Mouse (Mus musculus): Measurements from ENCODE around the gene Zbtb7a.
"Not testable (repeated sequence)": the region's sequence is repeated elsewhere in the genome, so short reads cannot be mapped to it uniquely, and the experiment has no call there.

The Zbtb7a gene

DNA sequence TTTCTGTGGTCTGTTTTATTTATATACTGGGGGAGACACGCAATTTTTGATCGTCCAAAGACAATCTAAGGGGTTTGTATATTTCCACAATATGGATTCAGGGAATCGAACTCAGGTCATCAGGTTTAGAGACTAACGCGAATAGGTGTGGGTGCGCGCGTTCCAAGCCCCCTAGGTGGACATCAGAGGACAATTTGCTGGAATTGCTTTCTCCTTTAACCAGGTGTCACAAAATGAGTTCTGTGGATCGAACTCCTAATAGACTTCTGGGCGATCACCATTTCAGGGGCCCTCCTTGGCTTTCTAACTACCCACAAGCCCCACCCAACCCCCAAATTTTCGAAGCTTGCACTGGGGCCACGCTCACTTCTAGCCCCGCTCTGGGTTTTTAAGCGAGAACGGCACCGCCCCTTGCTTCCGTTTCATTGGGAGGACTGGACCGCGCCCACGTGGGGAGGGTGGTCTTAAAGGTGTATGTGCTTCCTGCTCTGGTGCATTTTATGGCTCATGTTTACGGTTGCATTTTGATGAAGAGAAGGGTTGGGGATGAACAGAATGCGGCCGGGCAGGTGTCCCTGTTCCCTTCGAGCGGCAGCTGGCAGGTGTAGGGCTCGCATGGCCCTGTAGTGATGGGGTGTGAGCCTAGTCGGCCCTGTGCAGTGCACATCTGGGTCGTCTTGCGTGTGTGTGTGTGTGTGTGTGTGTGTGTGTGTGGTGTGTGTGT lies 33.7 kb downstream of the Zbtb7a start:
- DNase-seq (ENCODE audit: extremely low spot score): peak; percentile 80

DNA sequence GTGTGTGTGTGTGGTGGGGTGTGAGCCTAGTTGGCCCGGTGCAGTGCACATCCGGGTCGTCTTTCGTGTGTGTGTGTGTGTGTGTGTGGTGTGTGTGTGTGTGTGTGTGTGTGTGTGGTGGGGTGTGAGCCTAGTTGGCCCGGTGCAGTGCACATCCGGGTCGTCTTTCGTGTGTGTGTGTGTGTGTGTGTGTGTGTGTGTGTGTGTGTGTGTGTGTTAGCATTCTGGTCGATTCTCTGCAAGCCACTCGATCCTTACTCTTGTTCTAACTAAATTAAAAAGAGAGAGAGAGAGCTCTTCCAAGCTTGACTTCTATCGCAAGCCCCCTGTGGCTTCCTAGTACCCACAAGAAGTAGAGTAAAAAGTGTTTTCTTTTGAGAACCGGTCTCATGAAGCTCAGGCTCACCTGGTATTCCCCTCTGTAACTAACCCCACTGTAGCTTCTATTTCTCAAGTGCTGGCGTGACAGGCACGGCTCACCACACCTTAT lies 34.4 kb downstream of the Zbtb7a start:
- DNase-seq (ENCODE audit: extremely low spot score): not testable (repeated sequence)

DNA sequence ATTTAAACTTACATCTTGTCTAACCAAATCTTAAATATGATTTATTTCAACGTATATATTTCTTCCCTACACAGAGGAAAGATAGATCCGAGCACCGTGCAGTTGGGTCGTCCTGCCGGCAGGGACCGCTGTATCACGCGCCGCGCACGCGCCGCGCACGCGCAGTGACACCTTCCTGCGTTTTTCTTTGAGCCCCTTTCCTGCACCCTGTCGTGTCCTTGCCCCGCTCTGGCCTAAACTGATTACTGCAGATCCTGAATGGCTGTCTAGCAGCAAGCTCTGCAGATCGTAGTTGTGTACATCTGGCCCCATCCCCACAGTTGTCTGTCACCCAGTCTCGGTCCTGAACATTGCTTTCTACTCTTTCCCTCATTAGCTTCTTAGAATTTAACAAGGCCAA lies 38.1 kb downstream of the Zbtb7a start:
- DNase-seq (ENCODE audit: extremely low spot score): peak; percentile 89

DNA sequence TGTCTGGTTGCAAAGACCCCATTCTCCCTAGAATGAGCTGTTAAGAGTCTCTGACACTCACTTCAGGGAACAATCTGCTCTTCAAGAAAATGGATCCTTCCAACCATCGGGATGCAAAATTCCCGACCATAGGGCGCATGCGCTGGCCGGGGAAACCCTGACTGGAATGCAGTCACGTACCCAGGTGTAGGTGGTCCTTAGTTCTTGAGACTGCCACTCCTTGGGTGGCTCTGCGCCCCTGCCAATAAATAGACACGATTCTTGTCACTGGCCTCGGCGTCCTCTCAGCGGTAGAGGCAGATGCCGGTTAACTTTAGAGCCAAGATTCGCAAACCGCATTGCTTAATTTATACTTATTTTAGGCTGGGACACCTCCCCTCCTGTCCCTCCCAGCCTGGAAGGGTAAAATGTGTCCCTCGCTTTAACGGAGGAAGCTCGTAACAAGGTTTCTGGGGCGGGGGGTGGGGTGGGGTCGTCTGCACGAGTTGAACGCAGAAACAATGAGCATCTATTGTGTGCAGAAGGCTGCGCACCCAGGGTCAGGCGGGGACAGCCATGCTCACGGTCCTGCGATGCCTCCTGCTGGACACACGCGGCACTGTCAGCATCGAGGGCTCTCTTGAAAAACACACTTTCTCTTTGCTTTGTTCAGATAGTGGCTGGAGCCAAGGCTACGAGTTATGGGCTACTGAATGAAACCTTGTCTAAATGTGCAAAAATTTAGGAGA lies 39.8 kb downstream of the Zbtb7a start:
- DNase-seq (ENCODE audit: extremely low spot score): peak; percentile 91

DNA sequence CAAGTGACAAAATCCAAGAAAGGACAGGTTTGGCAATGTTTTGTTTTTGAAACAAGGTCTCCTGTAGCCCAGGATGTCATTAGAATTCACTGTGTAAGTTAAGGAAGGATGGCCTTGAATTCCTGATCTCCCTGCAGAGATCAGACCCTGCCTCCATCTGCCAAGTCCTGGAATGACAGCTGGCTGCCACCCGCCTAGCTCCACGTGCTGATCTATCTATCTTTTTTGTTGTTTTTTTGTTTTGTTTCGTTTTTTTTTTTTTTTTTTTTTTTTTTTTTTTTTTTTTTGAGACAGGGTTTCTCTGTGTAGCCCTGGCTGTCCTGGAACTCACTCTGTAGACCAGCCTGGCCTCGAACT lies 40.3 kb downstream of the Zbtb7a start:
- DNase-seq (ENCODE audit: extremely low spot score): not testable (repeated sequence)

DNA sequence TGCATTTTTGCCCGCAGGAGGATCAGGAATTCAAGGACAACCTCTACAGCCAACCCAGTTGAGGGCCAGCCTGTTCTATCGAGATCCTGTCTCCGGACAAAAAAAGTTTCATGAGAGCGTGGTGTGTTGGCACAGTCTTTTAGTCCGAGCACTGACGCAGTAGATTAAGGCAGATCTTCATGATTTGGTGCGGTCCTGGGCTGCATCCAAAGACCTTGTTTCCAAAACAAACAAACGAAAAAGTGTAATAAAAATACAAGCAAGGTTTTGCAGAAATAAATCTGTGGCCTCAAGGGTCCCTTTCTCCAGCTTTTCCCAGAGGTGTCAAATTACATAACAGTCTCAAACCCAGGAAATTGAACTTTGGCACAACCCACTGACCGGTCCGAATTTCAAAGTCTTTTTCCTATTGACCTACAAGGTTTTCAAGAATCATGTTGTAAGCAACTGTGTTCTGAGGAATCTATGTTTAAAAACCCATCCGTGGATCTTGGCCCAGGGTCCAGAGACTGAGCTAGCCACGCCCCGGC lies 41.0 kb downstream of the Zbtb7a start:
- DNase-seq (ENCODE audit: extremely low spot score): no peak

DNA sequence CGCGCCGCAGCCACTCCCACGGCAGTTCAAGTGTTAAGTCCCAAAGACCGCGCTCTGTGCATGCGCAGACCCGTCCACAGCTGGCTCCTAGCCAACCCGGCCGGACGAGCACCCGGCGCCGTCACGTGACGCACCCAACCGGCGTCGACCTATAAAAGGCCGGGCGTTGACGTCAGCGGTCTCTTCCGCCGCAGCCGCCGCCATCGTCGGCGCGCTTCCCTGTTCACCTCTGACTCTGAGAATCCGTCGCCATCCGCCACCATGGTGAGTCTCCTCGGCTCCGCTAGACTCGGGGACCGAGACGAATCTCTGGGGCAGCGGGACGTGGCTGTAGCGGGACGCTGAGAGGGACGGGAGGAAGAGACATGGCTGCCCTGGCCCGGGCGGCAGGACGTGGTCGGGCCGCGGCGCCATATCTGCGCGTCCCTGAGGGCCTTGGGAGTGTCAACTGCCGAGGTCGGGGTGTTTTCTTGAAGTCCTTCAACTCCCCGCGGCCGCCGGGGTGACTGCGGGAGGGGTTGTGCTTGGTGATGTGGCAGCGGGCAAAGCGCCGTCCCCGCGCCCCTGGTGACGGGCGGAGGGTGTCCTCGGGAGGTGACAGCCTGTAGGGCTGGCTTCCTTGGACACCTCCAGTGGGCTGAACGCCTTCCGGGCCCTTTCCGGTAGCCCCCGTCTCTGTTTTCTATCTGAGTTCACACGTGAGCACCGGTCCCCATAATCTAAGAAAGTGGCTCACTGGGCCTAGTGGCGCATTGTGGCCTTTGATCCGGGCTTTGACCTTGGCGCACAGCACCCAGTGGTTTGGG lies 41.6 kb downstream of the Zbtb7a start, which contains the start of gene Eef2:
Gene Eef2 (plus strand): TSS at position 166 of the 806 bp plus-strand sequence.
- peak; percentile 96 for DNase-seq (ENCODE audit: extremely low spot score)

DNA sequence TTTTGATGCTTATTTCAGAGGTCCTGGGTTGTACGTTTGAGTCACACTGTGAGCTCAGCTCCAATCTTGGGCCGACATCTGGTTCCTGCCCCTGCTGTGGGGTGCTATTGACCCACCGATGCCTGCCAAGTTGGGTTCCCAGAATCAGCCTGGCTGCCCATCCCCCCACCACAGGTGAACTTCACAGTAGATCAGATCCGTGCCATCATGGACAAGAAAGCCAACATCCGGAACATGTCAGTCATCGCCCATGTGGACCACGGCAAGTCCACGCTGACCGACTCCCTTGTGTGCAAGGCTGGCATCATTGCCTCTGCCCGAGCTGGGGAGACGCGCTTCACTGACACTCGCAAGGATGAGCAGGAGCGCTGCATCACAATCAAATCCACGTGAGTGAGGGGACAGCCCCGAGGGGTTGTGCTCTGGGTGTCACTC lies 42.5 kb downstream of the Zbtb7a start:
- DNase-seq (ENCODE audit: extremely low spot score): no peak

DNA sequence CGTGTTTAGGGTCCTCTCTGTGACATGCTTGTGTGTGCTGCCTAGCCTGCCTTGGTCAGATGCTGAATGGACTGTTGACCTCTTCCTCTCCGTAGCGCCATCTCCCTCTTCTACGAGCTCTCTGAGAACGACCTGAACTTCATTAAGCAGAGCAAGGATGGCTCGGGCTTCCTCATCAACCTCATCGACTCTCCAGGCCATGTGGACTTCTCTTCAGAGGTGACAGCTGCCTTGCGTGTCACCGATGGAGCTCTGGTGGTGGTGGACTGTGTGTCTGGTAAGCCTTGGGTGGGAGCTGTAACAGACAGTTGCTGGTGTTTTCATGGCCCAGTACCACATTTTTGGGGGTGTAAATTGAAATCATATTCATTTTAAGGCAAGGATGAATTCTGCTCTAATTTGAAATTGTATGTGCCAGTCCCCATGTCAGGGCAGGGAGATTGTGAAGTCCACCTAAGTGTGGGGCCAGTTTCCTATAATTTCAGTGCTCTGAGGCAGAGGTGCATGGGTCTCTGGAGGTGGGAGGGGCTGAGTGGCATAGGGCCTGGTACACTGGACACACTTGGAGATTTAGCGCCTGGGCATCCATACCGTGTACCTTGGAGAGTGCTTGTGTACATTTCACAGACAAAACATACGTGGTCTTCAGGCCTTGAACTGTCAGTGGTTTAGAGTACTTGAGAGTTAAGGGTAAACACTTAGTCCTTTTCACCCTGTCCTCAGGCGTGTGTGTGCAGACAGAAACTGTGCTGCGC lies 43.1 kb downstream of the Zbtb7a start:
- DNase-seq (ENCODE audit: extremely low spot score): no peak

DNA sequence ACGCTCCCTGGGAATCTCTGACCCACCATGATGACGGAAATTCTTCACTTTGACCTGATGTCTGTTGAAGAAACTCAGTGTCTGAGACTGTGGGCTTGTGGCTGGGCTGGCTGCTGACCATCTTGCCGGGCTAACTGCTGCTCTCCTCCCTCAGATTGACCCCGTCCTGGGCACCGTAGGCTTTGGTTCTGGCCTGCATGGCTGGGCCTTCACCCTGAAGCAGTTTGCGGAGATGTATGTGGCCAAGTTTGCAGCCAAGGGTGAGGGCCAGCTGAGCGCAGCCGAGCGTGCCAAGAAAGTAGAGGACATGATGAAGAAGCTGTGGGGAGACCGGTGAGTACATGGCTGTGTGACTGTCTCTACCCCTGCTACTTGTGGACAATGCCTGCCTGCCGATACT lies 43.9 kb downstream of the Zbtb7a start:
- DNase-seq (ENCODE audit: extremely low spot score): no peak

DNA sequence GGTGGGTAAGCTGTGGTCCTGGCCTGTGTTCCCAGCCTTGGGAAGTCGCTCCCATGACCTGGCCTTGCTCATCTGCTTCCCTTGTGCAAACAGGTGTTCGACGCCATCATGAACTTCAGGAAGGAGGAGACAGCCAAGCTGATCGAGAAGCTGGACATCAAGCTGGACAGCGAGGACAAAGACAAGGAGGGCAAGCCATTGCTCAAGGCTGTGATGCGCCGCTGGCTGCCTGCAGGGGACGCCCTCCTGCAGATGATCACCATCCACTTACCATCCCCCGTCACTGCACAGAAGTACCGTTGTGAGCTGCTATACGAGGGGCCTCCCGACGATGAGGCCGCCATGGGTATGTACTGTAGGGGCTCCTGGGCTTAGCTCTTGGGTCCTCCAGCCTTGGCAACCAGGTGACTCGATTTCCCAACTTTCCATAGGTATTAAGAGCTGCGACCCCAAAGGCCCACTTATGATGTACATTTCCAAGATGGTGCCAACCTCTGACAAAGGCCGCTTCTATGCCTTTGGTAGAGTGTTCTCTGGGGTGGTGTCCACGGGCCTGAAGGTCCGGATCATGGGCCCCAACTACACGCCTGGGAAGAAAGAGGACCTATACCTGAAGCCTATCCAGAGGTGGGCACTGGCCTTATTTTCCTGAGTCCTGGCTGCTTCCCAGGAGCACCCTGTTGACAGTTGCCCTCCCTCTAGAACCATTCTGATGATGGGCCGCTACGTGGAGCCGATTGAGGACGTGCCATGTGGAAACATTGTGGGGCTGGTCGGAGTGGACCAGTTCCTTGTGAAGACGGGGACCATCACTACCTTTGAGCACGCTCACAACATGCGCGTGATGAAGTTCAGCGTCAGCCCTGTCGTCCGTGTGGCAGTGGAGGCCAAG lies 44.7 kb downstream of the Zbtb7a start:
- DNase-seq (ENCODE audit: extremely low spot score): no peak

DNA sequence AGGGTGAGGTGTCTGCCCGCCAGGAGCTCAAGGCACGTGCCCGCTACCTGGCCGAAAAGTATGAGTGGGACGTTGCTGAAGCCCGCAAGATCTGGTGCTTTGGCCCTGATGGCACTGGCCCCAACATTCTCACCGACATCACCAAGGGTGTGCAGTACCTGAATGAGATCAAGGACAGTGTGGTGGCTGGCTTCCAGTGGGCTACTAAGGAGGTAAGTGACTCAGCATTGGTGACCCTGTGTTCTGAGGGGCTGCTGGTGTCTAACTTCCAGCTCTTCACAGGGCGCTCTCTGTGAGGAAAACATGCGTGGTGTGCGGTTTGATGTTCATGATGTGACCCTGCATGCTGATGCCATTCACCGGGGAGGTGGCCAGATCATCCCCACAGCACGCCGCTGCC lies 45.9 kb downstream of the Zbtb7a start:
- no peak for DNase-seq (ENCODE audit: extremely low spot score)

DNA sequence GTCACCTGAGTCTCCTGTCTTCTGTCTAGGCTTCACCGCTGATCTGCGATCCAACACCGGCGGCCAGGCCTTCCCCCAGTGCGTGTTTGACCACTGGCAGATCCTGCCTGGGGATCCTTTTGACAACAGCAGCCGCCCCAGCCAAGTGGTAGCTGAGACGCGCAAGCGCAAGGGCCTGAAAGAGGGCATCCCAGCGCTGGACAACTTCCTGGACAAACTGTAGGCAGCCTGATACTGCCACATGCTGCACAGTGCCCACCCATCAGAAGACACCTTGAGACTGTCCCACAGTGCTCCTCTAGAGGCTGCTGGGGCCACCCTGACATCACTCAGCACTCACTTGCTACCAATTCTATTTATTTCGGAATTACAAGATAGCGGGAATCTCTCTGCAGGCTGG lies 46.8 kb downstream of the Zbtb7a start:
- DNase-seq (ENCODE audit: extremely low spot score): not testable (repeated sequence)

DNA sequence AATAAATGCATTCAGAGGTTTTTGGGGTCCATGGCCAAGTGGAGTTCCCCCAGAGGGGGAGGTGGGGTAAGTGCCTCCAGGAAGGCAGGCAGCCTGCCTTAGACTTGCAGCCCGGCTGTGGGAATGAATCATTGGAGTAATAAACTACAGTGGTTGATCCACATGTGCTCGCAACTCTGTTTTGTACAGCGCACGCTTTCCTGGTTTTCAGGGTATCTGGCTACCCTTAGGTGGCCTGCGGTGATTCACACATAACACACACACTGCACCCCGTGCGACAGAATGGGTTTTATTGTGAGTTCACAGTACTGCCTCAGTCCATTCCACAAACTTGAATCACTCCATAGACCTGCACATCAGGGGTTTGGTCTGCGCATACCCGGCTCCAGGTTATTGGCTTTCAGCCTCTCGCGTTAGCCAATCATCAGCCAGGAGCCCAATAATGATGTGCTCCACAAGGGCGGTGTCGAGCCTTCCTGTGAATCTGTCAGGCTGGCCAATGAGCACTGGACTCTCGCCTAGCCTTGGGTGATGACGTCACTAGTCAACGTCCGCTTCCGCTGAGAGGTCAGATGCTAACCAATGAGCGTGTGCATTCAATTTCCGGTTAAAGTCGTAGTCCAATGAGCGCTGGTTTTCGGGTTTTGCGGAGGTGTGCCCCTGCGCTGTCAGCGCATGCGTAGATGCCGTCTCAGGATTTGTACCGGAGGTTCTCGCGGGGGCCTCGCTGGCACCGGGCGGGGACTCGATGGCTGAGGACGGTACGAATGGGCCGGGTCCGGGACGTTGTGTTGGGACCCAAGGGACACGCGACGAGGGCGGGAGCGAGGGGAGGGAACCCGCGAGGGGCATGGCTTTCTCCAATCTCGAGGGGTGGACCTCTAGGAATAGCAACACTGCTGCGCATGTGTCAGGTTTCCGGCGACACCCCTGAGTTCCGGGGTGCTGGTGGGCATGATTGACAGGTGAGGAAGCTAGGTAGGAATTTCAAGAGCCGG lies 47.6 kb downstream of the Zbtb7a start, which contains the start of gene Dapk3:
Gene Dapk3 (plus strand): TSS at position 670 of the 998 bp plus-strand sequence.
- peak; percentile 99 for DNase-seq (ENCODE audit: extremely low spot score)

DNA sequence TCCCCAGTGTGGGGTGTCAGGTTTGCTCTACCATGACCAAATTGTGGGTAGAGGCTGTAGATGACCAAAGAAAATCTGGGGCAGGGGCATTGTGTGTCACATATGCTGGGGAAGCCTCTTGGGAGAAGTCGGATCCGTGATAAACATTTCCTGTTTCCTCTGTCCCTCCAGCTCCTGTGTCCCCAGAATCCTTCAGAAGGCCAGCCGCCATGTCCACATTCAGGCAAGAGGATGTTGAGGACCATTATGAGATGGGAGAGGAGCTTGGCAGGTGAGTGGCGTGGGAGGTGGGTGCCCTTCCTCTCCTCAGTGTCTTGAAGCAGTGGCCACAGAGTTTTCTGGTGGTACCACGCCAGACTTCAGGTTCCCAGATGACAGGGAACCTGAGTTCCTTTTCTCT lies 48.8 kb downstream of the Zbtb7a start, which contains the start of gene 4930442H23Rik:
Gene 4930442H23Rik (minus strand): TSS at position 45 of the 400 bp plus-strand sequence.
- no peak for DNase-seq (ENCODE audit: extremely low spot score)

DNA sequence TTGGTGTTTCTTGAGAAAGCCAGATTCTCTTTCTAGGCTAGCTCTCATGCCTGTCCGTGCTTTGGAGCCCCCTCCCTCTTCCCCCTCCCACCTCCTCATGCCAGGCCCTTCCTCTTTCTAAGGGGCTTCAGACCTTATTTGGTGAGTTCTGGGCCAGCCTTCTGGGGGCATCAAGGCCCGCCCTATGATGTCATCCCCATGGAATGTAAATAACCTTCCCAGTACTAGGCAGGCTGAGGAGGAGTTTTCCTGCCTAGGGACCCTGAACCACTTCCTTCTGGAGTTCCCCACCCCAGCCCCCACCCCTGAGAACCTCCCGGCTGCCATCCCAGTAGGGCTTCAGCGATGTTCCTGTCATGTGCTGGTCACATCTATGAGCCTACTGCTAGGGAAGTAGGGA lies 49.7 kb downstream of the Zbtb7a start:
- no peak for DNase-seq (ENCODE audit: extremely low spot score)

DNA sequence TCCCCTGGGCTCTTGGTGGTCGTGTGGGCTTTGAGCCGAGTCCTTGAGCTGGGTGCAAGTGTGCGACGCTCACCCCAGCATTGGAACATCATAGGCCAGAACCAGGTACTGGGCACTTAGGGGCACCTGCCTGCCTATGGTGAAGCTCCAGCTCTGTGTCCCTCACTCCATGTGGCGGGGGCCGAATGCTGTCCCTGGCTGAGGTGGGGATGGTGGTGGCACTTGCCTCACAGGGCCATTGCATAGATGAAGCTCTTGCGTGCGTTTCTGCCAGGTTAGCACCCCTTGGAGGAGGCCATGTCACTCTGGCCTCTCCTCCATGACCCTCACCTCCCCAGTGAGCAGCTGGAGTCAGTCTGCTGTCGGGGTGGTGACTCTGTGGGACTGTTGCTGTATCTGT lies 52.1 kb downstream of the Zbtb7a start:
- no peak for DNase-seq (ENCODE audit: extremely low spot score)

DNA sequence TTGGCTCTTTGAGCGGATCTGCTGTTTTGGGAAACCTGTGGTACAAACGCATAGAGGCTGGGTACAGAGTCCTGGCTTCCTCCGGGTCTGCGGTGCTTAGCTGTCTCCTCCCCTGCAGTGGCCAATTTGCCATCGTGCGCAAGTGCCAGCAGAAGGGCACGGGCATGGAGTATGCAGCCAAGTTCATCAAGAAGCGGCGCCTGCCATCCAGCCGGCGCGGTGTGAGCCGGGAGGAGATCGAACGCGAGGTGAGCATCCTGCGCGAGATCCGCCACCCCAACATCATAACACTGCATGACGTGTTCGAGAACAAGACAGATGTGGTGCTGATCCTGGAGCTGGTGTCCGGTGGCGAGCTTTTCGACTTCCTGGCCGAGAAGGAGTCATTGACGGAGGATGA lies 54.8 kb downstream of the Zbtb7a start:
- DNase-seq (ENCODE audit: extremely low spot score): no peak
